Mouse (Mus musculus) brain, embryonic 14.5 days (tissue): ENCODE results near the gene 2410015M20Rik. TPM values are rescaled to one million over a fixed set of nuclear protein-coding genes. Genes with fewer than 3 reads are reported as not detected.
"Not testable (repeated sequence)": the region's sequence is repeated elsewhere in the genome, so short reads cannot be mapped to it uniquely, and the experiment has no call there.

Experiments used
- DNase-seq: peaks from one replicate; pipeline ENCODE4 v3.0.0-alpha.2; 2011; ENCODE audit warnings: low read depth
- CTCF ChIP-seq: fragments of 200-500 bp; IDR thresholded peaks from 2 replicates; pipeline ENCODE4 v1.5.1; 2012; ENCODE audit warnings: inconsistent platforms, mild to moderate bottlenecking, moderate library complexity, borderline replicate concordance; ENCODE audit not compliant: insufficient read depth, insufficient read length; ENCODE audit errors: extremely low read depth
- POLR2A ChIP-seq: fragments of 200-500 bp; IDR thresholded peaks from 2 replicates; pipeline ENCODE4 v1.6.1; 2012; ENCODE audit warnings: mild to moderate bottlenecking, inconsistent platforms, borderline replicate concordance; ENCODE audit not compliant: poor library complexity, insufficient read depth, insufficient read length, severe bottlenecking; ENCODE audit errors: extremely low read depth
- polyA plus RNA-seq: library from polyadenylated mRNA; depleted of rRNA; stranded (reverse); fragments of >200 nt; gene quantifications from 2 replicates; pipeline ENCODE4 v1.2.3, GENCODE M21; 2012

Gene 2410015M20Rik
- polyA plus RNA-seq, 1 experiment, result 101 TPM

- TF ChIP-seq POLR2A (peak; percentile 72), CTCF (no peak)
- peak; percentile 99 for DNase-seq
These were observed 17.3 kb upstream of the 2410015M20Rik start, which contains the start of gene Lonp1 for GRCm38 (mm10) chr17:56626754-56627470. TSS of gene Lonp1 (minus strand) at chr17:56626887.

GRCm38 (mm10) chr17:56626260-56626659 lies 16.7 kb upstream of the 2410015M20Rik start:
- TF ChIP-seq POLR2A (no peak), CTCF (no peak)

GRCm38 (mm10) chr17:56625495-56625894 lies 15.9 kb upstream of the 2410015M20Rik start:
- TF ChIP-seq POLR2A, result no peak
- TF ChIP-seq CTCF, result no peak
- no peak for DNase-seq

More at GRCm38 (mm10) chr17:56626260-56626659, 16.7 kb upstream of the 2410015M20Rik start:
- no peak for DNase-seq

- DNase-seq, result no peak
- no peak for TF ChIP-seq POLR2A
- TF ChIP-seq CTCF, result no peak
These were observed 8.1 kb upstream of the 2410015M20Rik start for GRCm38 (mm10) chr17:56617628-56618027.

GRCm38 (mm10) chr17:56616725-56617124 lies 7.2 kb upstream of the 2410015M20Rik start:
- DNase-seq, result no peak
- no peak for TF ChIP-seq POLR2A
- TF ChIP-seq CTCF, result no peak

GRCm38 (mm10) chr17:56615792-56616191 lies 6.2 kb upstream of the 2410015M20Rik start:
- no peak for DNase-seq
- TF ChIP-seq CTCF (no peak), POLR2A (no peak)

- TF ChIP-seq CTCF (no peak), POLR2A (no peak)
- no peak for DNase-seq
These were observed 5.7 kb upstream of the 2410015M20Rik start for GRCm38 (mm10) chr17:56615136-56615784.

GRCm38 (mm10) chr17:56614391-56615135 lies 5.0 kb upstream of the 2410015M20Rik start:
- TF ChIP-seq POLR2A (no peak), CTCF (no peak)
- DNase-seq, result no peak

- not testable (repeated sequence) for DNase-seq
These were observed 4.3 kb upstream of the 2410015M20Rik start for GRCm38 (mm10) chr17:56613893-56614292.

- peak; percentile 97 for DNase-seq
- TF ChIP-seq CTCF (peak; percentile 97), POLR2A (peak; percentile 78; the same call in 1 of the 2 replicates)
These were observed 3.8 kb upstream of the 2410015M20Rik start, which contains the start of gene Rpl36 for GRCm38 (mm10) chr17:56613236-56613844. TSS of gene Rpl36 (plus strand) at chr17:56613416.

GRCm38 (mm10) chr17:56612565-56612939 lies 3.0 kb upstream of the 2410015M20Rik start:
- not testable (repeated sequence) for DNase-seq

- TF ChIP-seq POLR2A, result no peak
- TF ChIP-seq CTCF, result no peak
- no peak for DNase-seq
These were observed 2.4 kb upstream of the 2410015M20Rik start for GRCm38 (mm10) chr17:56611861-56612564.
